Mouse (Mus musculus) brain, embryonic 18.5 days (tissue): ENCODE measurements at regions not wholly inside any gene's neighbourhood (a gene's known extent, or its start where the extent isn't known, plus 50 kb on each side); places are given as distances from the start of the nearest gene placed in this dataset.

Experiments
- DNase-seq: peaks from one replicate; pipeline ENCODE4 v3.0.0-alpha.2; 2012; ENCODE audit warnings: low read depth, low spot score

GRCm38 (mm10) chr13:83716711-83717171 is 212.9 kb downstream of the Mef2c start:
- peak; percentile 8 for DNase-seq

GRCm38 (mm10) chr13:83717686-83718210 is 213.9 kb downstream of the Mef2c start:
- DNase-seq: peak; percentile 14

GRCm38 (mm10) chr13:83718431-83719410 is 214.9 kb downstream of the Mef2c start:
- peak; percentile 32 for DNase-seq

- DNase-seq: peak; percentile 69
Measured at GRCm38 (mm10) chr13:83719635-83720291, 215.9 kb downstream of the Mef2c start.

GRCm38 (mm10) chr13:83720352-83720751 is 216.5 kb downstream of the Mef2c start:
- peak; percentile 22 for DNase-seq

GRCm38 (mm10) chr13:83720883-83721371 is 217.1 kb downstream of the Mef2c start:
- peak; percentile 89 for DNase-seq

- DNase-seq: no peak
Measured at GRCm38 (mm10) chr13:83721563-83721962, 217.7 kb downstream of the Mef2c start.

- peak; percentile 74 for DNase-seq
Measured at GRCm38 (mm10) chr13:83722241-83722640, 218.4 kb downstream of the Mef2c start.

GRCm38 (mm10) chr13:83722791-83723190 is 219.0 kb downstream of the Mef2c start:
- peak; percentile 36 for DNase-seq

- DNase-seq: no peak
Measured at GRCm38 (mm10) chr13:83723396-83723795, 219.6 kb downstream of the Mef2c start.

- DNase-seq: peak; percentile 43
Measured at GRCm38 (mm10) chr13:83724196-83724595, 220.4 kb downstream of the Mef2c start.

- DNase-seq: peak; percentile 76
Measured at GRCm38 (mm10) chr13:83724995-83725394, 221.2 kb downstream of the Mef2c start.

- peak; percentile 34 for DNase-seq
Measured at GRCm38 (mm10) chr13:83725831-83726230, 222.0 kb downstream of the Mef2c start.

- DNase-seq: no peak
Measured at GRCm38 (mm10) chr13:83726346-83726975, 222.6 kb downstream of the Mef2c start.

- DNase-seq: peak; percentile 76
Measured at GRCm38 (mm10) chr13:83727051-83727765, 223.4 kb downstream of the Mef2c start.

- DNase-seq: peak; percentile 39
Measured at GRCm38 (mm10) chr13:83727766-83728395, 224.0 kb downstream of the Mef2c start.

GRCm38 (mm10) chr13:83728421-83729010 is 224.7 kb downstream of the Mef2c start:
- no peak for DNase-seq

- DNase-seq: peak; percentile 79
Measured at GRCm38 (mm10) chr13:83729331-83730009, 225.6 kb downstream of the Mef2c start.

- DNase-seq: peak; percentile 18
Measured at GRCm38 (mm10) chr13:83730155-83730712, 226.4 kb downstream of the Mef2c start.
